Mouse (Mus musculus) hindbrain, postnatal 0 days (tissue): Measurements from ENCODE around the gene Taok3. TPM values are rescaled to one million over a fixed set of nuclear protein-coding genes. Genes with fewer than 3 reads are reported as not detected.

Source experiments
- ATAC-seq: fragments of 200-750 bp; cut with Nextera tagmentation; 2 replicates; pipeline ENCODE4 v1.8.0; 2017; ENCODE audit warnings: mild to moderate bottlenecking, moderate TSS enrichment, moderate library complexity
- DNase-seq: peaks from one replicate; pipeline ENCODE4 v3.0.0-alpha.2; 2015; ENCODE audit warnings: low spot score
- H3K27ac ChIP-seq: fragments of 300-500 bp; sonication (generic); 2 replicates; pipeline ENCODE4 v1.5.1; 2014; ENCODE audit warnings: mild to moderate bottlenecking
- H3K27me3 ChIP-seq: fragments of 300-500 bp; sonication (generic); 2 replicates; pipeline ENCODE4 v1.6.1; 2014; ENCODE audit warnings: low read length, mixed read lengths; ENCODE audit not compliant: insufficient read depth
- H3K36me3 ChIP-seq: fragments of 300-500 bp; sonication (generic); 2 replicates; pipeline ENCODE4 v1.6.1; 2014; ENCODE audit warnings: low read length, mixed read lengths; ENCODE audit not compliant: insufficient read depth
- H3K4me1 ChIP-seq: fragments of 300-500 bp; sonication (generic); 2 replicates; pipeline ENCODE4 v1.6.1; 2014; ENCODE audit warnings: antibody characterized with exemption, low read length, mixed read lengths; ENCODE audit not compliant: insufficient read depth
- H3K4me2 ChIP-seq: fragments of 300-500 bp; sonication (generic); 2 replicates; pipeline ENCODE4 v1.6.1; 2014; ENCODE audit warnings: low read depth, mild to moderate bottlenecking, low read length, moderate library complexity, mixed read lengths
- H3K4me3 ChIP-seq: fragments of 300-500 bp; sonication (generic); 2 replicates; pipeline ENCODE4 v1.5.1; 2014; ENCODE audit warnings: low read length
- H3K9ac ChIP-seq: fragments of 300-500 bp; sonication (generic); replicated peaks from 2 replicates; pipeline ENCODE4 v1.6.1; 2014; ENCODE audit warnings: mild to moderate bottlenecking, low read length, moderate library complexity, mixed read lengths
- H3K9me3 ChIP-seq: fragments of 300-500 bp; sonication (generic); 2 replicates; pipeline ENCODE4 v1.6.1; 2016; ENCODE audit warnings: low read length, mixed read lengths
- CTCF ChIP-seq: IDR thresholded peaks from 2 replicates; pipeline ENCODE4 v1.5.1; 2016; ENCODE audit warnings: antibody characterized with exemption, control low read depth, low read depth
- WGBS: fragments of 180-500 bp; shearing (Covaris S2); extraction: QIAGEN DNeasy Blood & Tissue Kit; methylation state at CpG from one replicate; pipeline ENCODE4 v1.1.7; 2014; 5-methylcytosine and 5-hydroxymethylcytosine counted together
- polyA plus RNA-seq: library from polyadenylated mRNA; unstranded; fragments of >200 nt; fragmentation: Nextera tagmentation; extraction: Ambion mirVana; gene quantifications from 2 replicates; pipeline ENCODE4 v1.2.1, GENCODE M21; 2015
- total RNA-seq: library from RNA; depleted of rRNA; stranded (reverse); fragments of >200 nt; gene quantifications from 2 replicates; pipeline ENCODE4 v1.2.3, GENCODE M21; 2014

Taok3 gene
- total and polyA plus RNA-seq, 2 experiments from 2014 or later: 21.0 to 50.2 TPM

GRCm38 (mm10) chr5:117240761-117241322 lies 120.9 kb downstream of the Taok3 start:
- H3K9ac ChIP-seq: peak overlapping the region; percentile 81
- H3K27ac ChIP-seq: peak overlapping the region; percentile 97
- no peaks in the 10 kb centered on the region for H3K36me3 ChIP-seq
- no peak for TF ChIP-seq CTCF
- 1% methylated on average over 32 of the region's 32 CpGs for WGBS
- peak overlapping the region; percentile 66 for H3K4me3 ChIP-seq
- ATAC-seq: peak; percentile 33; the same call in 1 of the 2 replicates
- peak; percentile 67 for DNase-seq
- H3K27me3 ChIP-seq: no peaks in the 10 kb centered on the region
- peaks cover 14% of the 10 kb centered on the region; the same call in 1 of the 2 replicates for H3K4me1 ChIP-seq
- H3K4me2 ChIP-seq: peak overlapping the region; percentile 75
- no peaks in the 10 kb centered on the region for H3K9me3 ChIP-seq

GRCm38 (mm10) chr5:117241935-117242531 lies 122.1 kb downstream of the Taok3 start:
- 20% methylated on average over 15 of the region's 16 CpGs for WGBS
- no peak for TF ChIP-seq CTCF
- no peaks in the 10 kb centered on the region for H3K27me3 ChIP-seq
- peak overlapping the region; percentile 97 for H3K27ac ChIP-seq
- H3K4me2 ChIP-seq: peak overlapping the region; percentile 75
- H3K36me3 ChIP-seq: no peaks in the 10 kb centered on the region
- H3K4me1 ChIP-seq: peaks cover 14% of the 10 kb centered on the region; the same call in 1 of the 2 replicates
- H3K9ac ChIP-seq: peak overlapping the region; percentile 81
- peak; percentile 85 for DNase-seq
- ATAC-seq: peak; percentile 71
- H3K4me3 ChIP-seq: peak overlapping the region; percentile 66
- no peaks in the 10 kb centered on the region for H3K9me3 ChIP-seq

GRCm38 (mm10) chr5:117242671-117243478 lies 122.9 kb downstream of the Taok3 start:
- peak; percentile 38; the same call in 1 of the 2 replicates for ATAC-seq
- 15% methylated on average over 22 of the region's 22 CpGs for WGBS
- peak overlapping the region; percentile 66 for H3K4me3 ChIP-seq

GRCm38 (mm10) chr5:117245170-117245569 lies 125.2 kb downstream of the Taok3 start:
- WGBS: 84% methylated on average over 8 of the region's 8 CpGs
- H3K27me3 ChIP-seq: no peaks in the 10 kb centered on the region
- H3K4me3 ChIP-seq: no peak overlapping the region
- TF ChIP-seq CTCF: no peak
- H3K9ac ChIP-seq: no peak overlapping the region
- ATAC-seq: no peak
- no peak overlapping the region for H3K4me2 ChIP-seq
- no peak for DNase-seq
- no peaks in the 10 kb centered on the region for H3K36me3 ChIP-seq
- H3K27ac ChIP-seq: no peak overlapping the region
- H3K9me3 ChIP-seq: no peaks in the 10 kb centered on the region
- H3K4me1 ChIP-seq: peaks cover 14% of the 10 kb centered on the region; the same call in 1 of the 2 replicates

More at GRCm38 (mm10) chr5:117242671-117243478, 122.9 kb downstream of the Taok3 start:
- peak overlapping the region; percentile 75 for H3K4me2 ChIP-seq
- TF ChIP-seq CTCF: no peak
- H3K9me3 ChIP-seq: no peaks in the 10 kb centered on the region
- peaks cover 14% of the 10 kb centered on the region; the same call in 1 of the 2 replicates for H3K4me1 ChIP-seq
- H3K9ac ChIP-seq: peak overlapping the region; percentile 81
- peak overlapping the region; percentile 97 for H3K27ac ChIP-seq
- no peaks in the 10 kb centered on the region for H3K27me3 ChIP-seq
- DNase-seq: peak; percentile 41
- no peaks in the 10 kb centered on the region for H3K36me3 ChIP-seq

- 31% methylated on average over 10 of the region's 10 CpGs for WGBS
These were observed 128.4 kb downstream of the Taok3 start for GRCm38 (mm10) chr5:117248351-117248750.

GRCm38 (mm10) chr5:117250796-117251195 lies 130.9 kb downstream of the Taok3 start:
- DNase-seq (peak; percentile 14), ATAC-seq (no peak)
- Histone ChIP-seq H3K27ac (no peak overlapping the region), H3K4me3 (no peak overlapping the region), H3K9ac (no peak overlapping the region), H3K36me3 (peaks cover 30% of the 10 kb centered on the region), H3K4me2 (no peak overlapping the region), H3K27me3 (no peaks in the 10 kb centered on the region), H3K9me3 (no peaks in the 10 kb centered on the region), H3K4me1 (no peaks in the 10 kb centered on the region)
- no peak for TF ChIP-seq CTCF
- 70% methylated on average over 24 of the region's 24 CpGs for WGBS

More at GRCm38 (mm10) chr5:117248351-117248750, 128.4 kb downstream of the Taok3 start:
- DNase-seq: no peak
- no peaks in the 10 kb centered on the region for H3K27me3 ChIP-seq
- H3K9ac ChIP-seq: no peak overlapping the region
- no peak overlapping the region for H3K4me2 ChIP-seq
- H3K9me3 ChIP-seq: no peaks in the 10 kb centered on the region
- no peak overlapping the region for H3K27ac ChIP-seq
- no peak for TF ChIP-seq CTCF
- no peak overlapping the region for H3K4me3 ChIP-seq
- ATAC-seq: no peak
- peaks cover 12% of the 10 kb centered on the region; the same call in 1 of the 2 replicates for H3K36me3 ChIP-seq
- H3K4me1 ChIP-seq: peaks cover 6% of the 10 kb centered on the region; the same call in 1 of the 2 replicates
